Mouse (Mus musculus) liver, embryonic 14.5 days (tissue): ENCODE results near the gene Pbsn.

Experiments used
- CTCF ChIP-seq: IDR thresholded peaks from 2 replicates; pipeline ENCODE4 v1.5.1; 2016; ENCODE audit warnings: antibody characterized with exemption, low read depth, control low read depth
- EP300 ChIP-seq: IDR thresholded peaks from 2 replicates; pipeline ENCODE4 v1.6.1; 2016; ENCODE audit warnings: antibody characterized with exemption, low read depth

DNA sequence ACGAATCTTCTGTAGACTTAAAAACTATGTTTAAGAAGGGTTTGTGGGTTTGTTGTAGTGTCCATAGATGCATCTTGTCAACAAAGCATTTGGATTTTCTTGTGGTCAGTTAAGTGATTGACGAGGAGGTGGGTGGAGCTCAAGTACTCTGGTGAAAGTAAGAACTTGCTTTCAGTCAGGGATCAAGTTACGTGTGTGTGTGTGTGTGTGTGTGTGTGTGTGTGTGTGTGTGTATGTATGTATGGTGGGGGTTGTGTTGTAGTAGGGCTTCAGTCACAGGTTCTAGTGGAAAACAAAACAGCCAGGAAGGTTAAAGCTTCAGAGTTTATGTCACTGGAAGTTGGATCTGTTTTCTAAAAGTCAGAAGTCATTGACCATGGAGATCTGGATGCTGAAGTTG is 53.9 kb downstream of the Pbsn start:
- TF ChIP-seq CTCF (no peak), EP300 (no peak)
